Mouse (Mus musculus): ENCODE measurements around the gene Ttc39b.
"Not testable (repeated sequence)": the region's sequence is repeated elsewhere in the genome, so short reads cannot be mapped to it uniquely, and the experiment has no call there.

Ttc39b gene

DNA sequence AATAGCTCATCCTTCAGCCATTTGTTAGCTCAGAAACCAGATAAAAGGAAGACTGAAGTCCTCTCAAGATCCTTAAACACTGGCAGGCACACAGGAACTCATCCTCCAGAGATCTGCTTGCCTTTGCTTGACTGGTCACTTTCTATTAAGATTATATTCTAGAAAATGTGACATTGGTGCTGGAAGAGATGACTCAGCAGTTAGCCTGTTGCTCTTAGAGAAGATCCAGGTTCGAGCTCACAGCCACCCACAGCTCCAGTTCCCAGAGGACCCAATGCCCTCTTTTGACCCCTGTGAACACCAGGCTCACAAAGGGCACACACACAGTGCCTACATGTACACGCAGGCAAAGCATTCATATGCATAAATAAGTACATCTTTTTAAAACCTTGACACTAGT, 49.8 kb downstream of the Ttc39b start:
- no peak for DNase-seq (ENCODE audit: low read depth, low spot score)

DNA sequence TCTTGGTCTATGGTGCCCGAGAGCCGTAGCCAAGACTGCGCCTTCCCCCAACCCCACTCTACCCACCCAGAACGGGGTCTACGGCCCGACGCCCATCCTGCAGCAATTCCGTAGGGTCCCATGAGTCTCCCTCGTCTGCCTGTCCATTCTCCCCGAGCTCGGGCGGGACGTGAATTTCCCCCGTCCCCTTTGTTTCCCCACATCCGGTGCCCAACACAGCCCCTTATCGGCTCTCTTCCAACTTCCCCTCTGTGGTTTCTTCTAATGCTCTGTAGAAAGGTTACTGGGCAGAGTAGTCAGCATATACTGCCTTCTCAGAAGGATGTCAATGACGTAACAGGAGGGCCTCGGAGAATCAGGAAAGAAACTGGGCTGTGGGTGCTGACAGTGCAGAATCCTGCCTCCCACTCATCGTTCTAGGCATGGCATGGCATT, 50.4 kb downstream of the Ttc39b start:
- DNase-seq (ENCODE audit: low read depth, low spot score): no peak

DNA sequence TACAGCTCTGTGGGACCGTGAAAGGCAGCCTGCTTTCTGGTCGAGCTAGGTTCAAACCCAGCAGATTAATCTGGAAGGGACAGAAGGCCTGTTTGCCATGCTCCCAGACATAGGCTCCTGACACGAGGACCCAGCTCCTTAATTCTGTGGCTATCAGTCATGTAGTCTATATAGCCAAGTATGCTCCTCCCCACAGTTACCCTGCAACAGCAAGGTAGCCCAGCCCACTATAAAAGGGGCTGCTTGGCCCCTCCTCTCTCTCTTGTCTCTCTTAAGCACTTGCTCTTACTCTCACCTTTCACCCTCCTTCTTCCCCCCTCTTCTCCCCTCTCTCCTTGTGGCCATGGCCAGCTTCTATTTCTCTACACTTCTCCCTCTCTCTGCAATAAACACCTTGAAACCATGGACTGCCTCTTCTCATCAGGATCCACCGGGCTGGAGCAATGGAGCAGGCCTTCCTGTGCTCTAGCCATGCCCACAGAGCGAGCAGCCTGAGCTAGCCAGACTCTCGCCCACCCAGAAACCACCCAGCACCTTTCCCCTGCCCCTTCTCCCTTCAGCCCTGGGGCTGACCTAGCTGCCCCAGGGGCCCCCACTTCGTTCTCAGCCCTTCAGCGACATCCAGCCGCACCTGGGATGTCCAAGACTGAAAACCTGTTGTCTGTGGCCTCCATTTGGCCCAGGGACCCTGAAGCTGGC, 51.0 kb downstream of the Ttc39b start:
- DNase-seq (ENCODE audit: low read depth, low spot score): no peak

DNA sequence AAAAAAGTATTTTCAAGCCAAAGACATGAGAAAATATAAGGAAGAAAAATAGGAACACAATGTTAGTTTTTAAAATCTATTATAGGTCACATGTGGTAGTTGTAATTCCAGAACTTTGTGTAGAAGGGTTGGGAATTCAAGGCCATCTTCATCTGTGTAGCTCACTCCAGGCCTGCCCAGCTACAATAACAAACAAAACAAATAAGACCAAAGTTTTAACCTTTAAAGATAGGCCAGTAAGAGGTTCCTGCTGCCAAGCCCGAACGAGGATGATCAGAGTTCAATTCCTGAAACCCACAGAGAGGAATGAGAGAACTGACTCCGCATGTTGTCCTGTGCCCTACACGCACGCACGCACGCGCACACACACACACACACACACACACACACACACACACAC, 53.6 kb downstream of the Ttc39b start:
- DNase-seq (ENCODE audit: low read depth, low spot score): no peak

DNA sequence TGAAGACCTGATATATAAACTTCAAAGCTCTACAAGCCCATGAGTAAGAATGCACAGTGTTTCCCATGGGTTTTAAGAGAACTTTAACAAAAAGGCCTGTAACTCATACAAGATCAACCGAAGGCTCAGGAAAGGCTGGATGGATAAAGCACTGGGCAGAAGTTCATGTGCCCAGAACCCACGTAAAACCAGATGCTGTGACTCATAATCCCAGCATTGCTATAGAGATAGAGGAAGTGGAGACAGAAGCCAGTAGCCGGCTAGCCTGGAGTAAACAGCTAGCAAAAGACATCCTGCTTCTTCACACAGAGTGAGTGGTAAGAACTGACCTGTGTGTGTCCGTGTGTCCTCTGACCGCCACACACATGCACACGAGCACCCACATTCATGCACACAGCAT, 54.4 kb downstream of the Ttc39b start:
- no peak for DNase-seq (ENCODE audit: low read depth, low spot score)

DNA sequence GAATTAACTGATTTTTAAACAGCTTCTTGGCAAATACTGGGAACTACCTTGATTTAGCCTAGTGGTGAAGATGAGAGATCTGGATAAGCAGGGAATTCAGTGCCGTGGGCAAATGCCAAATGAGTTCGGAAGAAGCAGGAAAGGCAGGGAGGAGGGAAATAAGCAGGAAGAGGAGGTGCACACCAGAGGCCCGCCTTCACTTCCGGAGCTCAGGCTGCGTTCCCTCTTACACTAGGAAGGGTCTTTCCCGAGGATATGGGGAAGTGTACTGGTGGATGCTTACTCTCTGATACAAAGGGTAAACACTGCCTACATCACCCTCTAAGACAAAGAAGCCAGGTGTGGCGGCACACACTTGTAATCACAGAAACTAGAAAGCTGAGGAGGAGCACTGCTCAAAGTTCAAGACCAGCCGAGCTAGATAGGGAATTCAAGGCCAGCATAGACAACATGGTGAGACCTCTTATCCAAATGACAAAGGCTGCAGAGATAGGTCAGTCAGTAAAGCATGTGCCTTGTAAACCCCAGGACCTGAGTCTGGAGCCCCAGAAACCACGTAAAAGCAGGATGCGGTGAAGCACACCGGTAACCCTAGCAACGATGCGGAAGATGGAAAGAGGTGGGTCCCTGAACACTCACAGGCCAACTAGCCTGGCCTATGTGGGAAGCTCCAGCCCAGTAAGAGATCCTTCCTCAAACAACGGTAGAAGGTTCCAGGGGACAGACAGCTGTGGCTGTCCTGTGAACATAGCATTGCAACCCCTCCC, 57.9 kb downstream of the Ttc39b start:
- peak; percentile 79 for DNase-seq (ENCODE audit: low read depth, low spot score)

DNA sequence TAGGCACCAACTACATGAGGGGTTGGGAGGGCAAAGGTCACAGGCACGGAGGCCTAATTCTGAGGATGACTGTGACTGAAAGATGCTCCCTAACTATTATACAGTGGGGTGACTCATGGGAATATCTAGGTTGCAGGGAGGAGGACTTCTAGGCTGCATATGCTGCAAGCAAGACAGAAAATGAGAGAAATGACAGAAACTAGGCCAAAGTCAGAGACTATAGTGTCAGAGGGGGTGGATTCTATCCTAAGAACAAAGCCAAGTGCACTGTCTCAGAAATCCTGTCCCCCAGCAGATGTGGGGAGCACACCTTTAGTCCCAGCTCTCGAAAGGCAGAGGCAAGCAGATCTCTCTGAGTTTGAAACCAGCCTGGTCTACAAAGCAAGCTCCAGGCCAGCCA, 59.2 kb downstream of the Ttc39b start:
- DNase-seq (ENCODE audit: low read depth, low spot score): no peak

DNA sequence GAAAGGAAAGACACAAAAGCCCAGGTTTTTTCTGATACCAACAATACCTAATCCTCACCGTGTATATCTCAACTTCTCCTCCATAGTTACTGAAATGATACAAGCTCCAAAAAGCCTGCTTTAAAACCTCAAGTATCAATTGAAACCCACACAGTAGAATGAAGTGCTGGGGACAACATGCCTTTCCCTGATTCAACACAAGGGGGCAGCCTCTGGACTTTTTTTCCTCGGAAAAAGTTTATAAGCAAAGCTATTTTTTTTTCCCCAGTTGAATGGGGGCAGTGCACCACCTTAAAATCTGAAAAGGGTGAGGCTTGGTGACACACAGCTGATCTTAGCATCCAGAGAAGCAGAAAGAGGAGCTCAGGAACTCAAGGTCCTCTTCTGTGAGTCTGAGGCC, 62.1 kb downstream of the Ttc39b start:
- DNase-seq (ENCODE audit: low read depth, low spot score): peak; percentile 56

DNA sequence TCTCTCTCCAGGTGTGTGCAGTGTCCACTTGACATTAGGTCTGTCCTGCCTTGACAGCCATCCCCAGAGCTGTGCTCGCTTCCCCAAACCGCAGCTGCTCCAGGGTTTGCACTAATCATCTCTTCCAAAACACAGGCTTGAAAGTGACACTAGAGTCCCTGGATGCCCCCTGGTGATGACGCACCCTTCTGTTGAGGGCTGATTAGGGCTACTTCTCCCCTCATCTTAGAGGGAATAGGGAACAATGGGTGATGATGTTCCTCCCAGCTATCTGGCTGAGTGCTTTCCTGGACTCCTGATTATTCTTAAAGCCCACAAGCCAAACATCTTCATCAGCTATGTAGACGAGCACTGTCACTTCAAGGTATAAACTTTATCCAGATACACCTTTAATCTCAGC, 64.4 kb downstream of the Ttc39b start:
- DNase-seq (ENCODE audit: low read depth, low spot score): no peak

DNA sequence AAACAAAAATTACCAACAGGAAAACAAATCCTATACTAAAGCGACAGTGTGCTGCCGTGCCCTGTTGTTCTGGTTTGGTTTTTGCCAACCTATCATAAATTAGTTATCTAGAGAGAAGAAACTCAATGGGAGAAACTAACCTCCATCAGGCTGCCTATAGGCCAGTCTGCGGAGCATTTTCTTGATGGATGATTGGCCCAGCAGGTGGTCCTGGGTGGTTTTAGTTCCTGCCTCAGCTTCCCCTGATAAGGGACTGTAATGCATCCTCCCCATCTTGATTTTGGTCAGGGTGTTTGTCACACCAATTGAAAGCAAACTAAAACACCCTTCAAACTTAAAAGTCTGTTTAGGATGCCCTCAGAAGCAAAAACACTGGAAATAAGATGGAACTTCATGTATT, 65.8 kb downstream of the Ttc39b start:
- DNase-seq (ENCODE audit: low read depth, low spot score): peak; percentile 32

DNA sequence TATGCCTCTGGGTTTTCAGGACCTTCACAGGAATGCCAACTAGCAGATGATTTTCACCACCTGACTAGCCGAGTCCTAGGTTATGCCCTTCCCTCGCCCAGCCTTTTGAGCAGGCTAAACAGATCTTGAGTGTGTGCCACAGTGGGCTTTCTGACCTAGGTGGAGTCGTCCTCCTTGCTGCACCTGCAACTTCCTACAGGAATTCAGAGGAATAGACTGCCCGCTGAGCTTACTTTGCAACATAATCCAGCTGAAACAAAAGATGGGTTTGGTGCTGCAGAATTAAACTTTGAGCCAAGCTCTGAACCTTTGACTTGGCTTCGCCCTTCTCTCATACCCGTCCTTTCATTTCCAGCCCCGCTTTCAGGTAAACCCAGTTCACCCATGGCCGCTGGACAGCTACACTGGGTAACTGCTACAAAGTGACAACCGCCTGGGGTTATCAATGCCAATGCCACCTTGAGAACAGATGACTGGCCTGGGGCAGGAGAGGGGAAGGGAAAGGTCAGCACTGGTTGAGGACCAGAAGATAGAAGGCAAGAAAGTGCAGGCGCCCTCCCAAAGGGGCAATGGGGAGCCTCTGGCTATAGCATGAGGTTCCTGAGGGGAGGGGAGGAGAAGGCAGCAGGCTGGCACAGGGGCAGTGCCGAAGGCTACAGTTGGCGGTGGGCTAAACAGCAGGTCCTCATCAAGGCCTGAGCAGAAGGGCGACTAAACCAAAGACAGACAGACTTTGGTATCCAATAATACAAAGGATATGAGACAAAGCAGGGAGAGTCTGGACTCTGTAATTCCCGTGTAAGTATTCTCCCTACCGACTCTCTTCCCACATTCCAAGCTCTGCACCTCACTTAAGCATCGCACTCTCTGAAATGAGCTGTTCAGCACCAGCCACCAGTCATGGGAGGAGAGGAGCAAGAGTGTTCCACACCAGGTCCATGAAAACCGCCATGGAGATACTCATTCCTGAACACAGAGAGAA, 66.5 kb downstream of the Ttc39b start:
- peak; percentile 93 for DNase-seq (ENCODE audit: low read depth, low spot score)

DNA sequence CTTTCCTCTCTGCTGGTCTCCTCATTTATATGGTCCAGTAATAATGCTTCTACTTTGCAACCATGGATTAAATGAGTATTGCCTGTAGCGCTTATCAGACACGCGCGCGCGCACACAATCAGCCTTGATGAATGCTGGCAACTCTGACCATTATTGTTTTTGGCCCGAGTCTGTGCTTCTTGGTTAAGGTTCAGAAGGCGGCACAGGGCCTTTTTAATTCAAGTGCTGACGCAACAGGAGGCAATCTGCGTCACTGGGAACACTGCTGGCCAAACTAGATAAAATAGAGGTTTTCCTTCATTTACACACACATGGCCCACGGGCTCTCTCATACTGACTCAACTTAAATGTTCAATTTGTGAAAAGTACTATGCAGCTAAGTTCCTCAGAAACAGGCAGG, 67.3 kb downstream of the Ttc39b start:
- DNase-seq (ENCODE audit: low read depth, low spot score): peak; percentile 58

DNA sequence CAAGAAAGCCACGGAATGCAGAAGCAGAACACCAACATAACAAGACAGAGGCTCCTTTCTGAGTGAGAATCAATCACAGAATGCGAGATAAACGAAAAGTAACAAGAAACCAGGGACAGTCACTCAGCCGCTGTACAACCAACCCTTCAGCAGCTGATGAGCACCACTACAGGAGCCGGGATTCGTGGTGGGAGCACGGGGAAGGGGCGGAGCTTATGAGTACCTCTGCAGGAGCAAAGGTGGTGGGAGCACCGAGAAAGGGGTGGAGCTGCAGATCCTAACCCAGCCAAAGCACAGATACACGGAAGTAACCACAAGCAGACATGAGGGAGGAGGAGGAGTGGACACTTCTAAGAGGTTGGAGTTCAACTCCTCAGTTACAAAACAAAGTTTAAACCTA, 69.1 kb downstream of the Ttc39b start:
- DNase-seq (ENCODE audit: low read depth, low spot score): peak; percentile 96

DNA sequence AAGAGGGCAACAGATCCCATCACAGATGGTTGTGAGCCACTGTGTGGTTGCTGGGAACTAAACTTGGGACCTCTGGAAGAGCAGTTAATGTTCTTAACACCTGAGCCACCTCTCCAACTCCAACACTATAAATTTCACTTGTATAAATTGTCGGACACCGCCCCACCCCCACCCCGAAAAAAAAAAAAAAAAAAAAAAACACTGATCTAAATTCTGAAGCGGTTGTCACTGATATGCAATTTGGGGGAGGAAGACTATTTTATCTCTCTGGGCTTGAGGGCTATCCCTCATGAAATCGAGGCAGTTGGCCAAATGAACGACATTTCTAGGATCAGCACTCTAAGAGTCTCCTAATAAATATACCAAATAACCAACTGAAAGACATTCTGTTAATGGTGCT, 70.4 kb downstream of the Ttc39b start:
- no peak for DNase-seq (ENCODE audit: low read depth, low spot score)

DNA sequence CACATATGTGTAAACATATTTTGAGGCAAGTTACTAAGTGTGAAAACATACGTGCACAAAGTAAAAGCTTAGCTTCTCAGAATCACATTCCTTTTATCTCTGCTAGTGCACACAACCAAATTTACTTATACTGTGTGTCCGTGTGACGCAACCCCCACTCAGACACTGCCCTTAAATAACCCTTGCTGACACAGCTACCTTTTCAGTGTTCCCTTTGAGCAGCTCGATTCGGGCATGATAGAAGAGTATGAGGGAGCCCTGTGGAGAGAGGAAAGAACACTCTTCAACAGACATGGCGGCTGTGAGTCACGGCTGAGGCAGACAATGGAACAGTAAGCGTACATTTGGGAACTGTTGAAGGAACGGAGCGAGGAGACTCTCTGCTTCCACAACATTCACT, 80.3 kb downstream of the Ttc39b start:
- peak; percentile 40 for DNase-seq (ENCODE audit: low read depth, low spot score)

DNA sequence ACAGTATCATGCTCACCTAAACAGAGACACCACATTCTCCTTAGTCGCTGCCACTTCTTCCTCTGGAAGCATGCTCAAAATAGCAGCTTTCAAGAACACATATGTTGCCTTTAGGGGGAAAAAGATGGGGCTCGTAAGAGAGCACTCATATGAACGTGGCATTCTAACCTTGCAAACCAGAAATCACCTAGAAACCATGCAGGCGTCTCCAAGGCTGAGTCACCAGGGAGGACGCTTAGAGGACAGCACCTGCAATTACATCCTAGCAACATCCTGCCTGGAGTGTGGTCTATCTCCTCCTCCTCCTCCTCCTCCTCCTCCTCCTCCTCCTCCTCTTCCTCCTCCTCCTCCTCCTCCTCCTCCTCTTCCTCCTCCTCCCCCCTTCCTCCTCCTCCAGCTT, 82.4 kb downstream of the Ttc39b start:
- DNase-seq (ENCODE audit: low read depth, low spot score): peak; percentile 38

DNA sequence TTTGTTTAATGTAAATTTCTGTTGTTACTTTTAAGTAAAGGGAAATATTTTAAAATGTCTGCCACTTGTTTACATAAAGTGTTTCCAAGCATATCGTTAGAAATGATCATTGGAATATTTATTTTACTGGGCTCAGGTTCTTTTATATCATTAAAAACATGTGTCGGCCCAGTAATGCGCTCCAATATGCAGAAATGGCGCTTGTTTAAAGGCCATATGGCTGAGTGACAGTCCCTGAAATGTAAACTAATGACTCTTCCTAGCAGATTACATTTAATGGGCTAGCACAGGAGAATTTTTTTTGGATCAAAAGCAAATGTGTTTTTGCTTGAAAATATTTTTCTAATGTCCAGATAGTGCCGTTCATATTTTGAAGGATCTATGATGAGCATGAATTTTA, 86.4 kb downstream of the Ttc39b start:
- no peak for DNase-seq (ENCODE audit: low read depth, low spot score)

DNA sequence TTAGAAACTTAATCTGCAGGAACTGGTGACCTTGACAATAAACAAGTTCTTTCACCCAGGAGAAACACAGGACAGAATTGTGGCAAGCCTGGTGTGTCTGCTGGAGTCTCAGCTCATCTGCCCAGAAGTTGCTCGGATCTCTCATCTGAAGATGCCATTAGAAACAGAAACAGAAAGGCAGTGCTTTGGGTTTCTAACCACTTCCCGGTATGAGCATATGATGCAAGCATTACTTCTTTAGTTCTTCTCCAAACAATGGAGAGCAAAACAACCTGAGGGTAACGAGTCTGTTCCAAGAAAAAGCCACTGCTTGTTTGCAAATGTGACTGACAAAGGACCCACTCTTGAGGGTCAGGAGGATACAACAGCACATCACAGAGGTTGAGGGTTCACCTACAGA, 88.8 kb downstream of the Ttc39b start:
- not testable (repeated sequence) for DNase-seq (ENCODE audit: low read depth, low spot score)

DNA sequence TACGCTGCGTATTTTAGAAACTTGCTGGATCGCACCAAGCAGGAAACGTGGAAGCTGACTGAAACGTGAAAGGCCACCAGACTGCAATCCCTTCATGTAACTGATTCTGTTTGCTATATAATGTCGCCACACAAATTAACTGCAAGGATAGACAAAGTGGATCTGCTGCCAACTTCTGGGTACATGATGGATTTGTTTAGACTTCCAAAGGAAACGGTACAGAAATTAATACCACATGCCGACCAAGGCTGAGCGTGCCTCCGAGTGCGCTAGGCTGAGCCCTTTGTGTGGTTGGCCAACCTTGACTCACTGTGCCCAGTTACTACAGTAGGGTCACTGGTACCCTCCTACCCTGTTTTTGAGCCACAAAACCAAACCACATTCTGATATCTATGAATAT, 89.3 kb downstream of the Ttc39b start:
- DNase-seq (ENCODE audit: low read depth, low spot score): no peak

DNA sequence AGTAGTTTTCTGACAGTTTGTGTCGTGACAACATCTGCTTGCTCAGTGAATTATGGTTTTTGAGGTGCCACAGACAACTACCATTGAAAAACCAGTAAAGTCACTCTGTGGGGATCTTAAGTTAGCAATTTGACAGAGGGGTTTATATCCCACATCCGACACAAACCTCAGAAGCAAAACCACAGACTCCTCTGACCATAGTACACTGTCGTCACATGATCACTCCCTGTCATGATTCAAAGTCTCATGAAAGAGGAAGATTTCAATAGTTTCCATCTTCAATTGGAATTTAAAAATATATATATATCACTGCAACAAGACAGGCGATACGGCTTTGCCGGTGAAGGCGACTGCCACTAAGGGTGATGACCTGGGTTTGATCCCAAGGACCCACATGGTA, 89.9 kb downstream of the Ttc39b start:
- DNase-seq (ENCODE audit: low read depth, low spot score): no peak

DNA sequence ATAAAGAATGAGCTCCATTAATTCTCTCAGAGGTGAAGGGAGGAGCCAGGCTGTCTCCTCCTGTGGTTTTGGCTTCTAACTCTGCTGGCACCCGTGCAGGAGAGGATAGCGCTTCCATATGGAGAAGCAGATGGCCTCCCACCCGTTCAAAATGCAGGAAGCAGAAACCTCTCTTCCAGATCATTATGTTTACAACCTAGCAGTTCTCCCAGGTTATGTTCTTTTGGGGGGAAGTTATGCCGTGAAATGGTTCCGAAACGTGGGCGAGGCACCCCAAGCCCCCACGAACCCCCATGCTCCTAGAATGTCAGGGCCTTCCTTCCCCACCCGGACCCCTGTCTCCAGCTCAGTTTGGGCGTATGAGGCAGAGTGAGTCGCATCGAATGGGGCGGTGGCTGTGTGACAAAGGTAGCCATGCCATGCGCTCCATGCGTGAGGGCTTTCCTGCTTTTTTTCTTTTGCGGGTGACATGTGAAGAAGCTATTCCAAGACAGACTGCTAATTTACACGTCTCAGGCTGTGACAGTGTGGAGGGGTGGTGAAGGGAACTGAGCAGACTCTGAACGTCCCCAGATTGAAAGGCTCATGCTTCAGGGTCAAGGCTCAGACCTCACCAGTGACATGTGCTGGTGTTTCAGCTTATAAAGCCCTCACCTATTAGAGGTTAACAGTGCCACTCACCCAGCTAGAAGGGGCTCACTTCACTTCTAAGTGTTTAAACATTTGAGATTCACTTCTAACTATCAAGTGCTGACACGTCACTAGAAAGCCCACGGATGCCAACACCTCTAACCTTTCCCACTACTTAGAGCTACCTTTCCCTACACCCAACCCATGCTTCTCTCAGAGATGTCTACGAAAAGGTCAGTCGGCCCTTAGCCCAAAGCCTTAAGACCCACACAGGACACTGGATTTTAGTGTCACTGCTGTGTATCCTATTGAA, 90.6 kb downstream of the Ttc39b start:
- DNase-seq (ENCODE audit: low read depth, low spot score): no peak
